Mouse (Mus musculus): ENCODE measurements around the gene Hoxd10. TPM values are rescaled to one million over a fixed set of nuclear protein-coding genes. Genes with fewer than 3 reads are reported as not detected.

The Hoxd10 gene
- polyA plus RNA-seq, 1 experiment from 2014 or later = not detected

DNA sequence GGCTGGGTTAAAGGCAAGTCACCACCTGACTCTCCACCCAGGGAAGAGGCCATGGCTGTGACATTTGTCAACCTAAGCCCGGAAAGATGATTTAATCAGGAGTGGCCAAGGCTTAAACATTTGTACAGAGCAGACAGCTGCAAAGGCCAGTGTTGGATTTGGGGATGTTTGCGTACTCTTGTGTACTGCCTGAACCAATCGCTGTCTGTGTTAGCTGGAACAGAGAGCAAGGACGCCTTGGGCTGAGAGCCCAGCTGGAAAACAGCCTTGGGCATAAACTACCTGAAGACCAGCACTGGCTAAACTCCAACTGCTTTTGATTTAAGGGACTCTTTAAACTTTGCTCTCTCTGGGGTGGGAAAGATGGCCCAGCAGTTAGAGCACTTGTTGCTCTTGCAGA, 17.0 kb downstream of the Hoxd10 start:
- Histone ChIP-seq H3K4me2 (no peak overlapping the region), H3K4me3 (replicated peaks) (no peak overlapping the region), H3K36me3 (replicated peaks) (no peaks in the 10 kb centered on the region), H3K9me3 (replicated peaks) (no peaks in the 10 kb centered on the region), H3K27ac (replicated peaks) (no peak overlapping the region), H3K4me1 (replicated peaks) (peaks cover 10% of the 10 kb centered on the region), H3K27me3 (peaks cover 100% of the 10 kb centered on the region), H3K9ac (no peak overlapping the region)
- WGBS (ENCODE audit: insufficient replicate concordance) = 35% methylated on average over 4 of the region's 4 CpGs
- no peak for ATAC-seq (ENCODE audit: insufficient read depth)

DNA sequence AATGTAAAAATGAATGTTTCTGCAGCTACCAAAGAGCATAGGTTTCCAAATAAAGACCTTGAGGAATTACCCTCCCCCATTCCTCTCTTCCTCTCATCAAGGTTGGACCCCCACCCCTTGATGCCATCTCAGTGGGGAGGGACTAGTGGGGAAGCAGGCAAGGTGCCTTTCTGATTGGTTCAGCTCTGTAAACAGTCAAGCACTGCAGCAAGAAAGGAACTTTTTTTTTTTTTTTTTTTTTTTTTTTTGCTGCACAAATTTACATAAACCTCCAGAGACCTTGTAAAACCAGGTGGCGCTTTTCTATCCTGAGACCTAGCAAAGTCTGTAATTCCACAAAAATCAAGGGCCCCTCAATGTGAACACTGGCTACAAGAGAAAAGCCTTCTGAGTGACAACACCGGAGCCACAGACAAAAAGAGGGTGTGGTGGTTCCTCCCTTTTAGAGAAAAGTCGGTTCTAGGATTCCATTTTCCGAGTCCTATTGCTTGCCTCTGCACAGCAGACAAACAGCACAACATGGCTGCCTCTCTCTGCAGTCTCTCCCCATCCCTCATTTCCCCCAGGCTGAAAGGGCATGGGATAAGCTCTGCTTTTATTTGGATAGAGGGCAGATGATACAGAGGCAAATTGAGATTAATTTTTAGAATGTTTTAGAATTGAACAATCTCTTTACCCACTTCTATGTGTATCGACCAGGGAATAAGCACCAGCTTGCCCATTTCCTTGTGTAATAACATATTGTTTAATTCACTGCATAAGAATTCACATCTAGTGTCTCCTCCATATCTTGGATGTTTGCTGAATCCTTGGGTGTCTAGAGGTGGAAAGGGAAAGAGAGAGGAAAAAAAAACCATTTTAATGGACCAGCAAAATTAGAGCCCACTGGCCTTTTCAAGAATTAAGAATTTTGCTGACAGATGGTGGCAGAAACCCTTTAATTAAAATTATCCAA, 18.0 kb downstream of the Hoxd10 start:
- no peak for ATAC-seq (ENCODE audit: insufficient read depth)
- Histone ChIP-seq H3K27ac (replicated peaks) (no peak overlapping the region), H3K9me3 (replicated peaks) (no peaks in the 10 kb centered on the region), H3K27me3 (peaks cover 100% of the 10 kb centered on the region), H3K4me1 (replicated peaks) (peaks cover 7% of the 10 kb centered on the region), H3K36me3 (replicated peaks) (no peaks in the 10 kb centered on the region), H3K9ac (no peak overlapping the region), H3K4me3 (replicated peaks) (no peak overlapping the region), H3K4me2 (no peak overlapping the region)
- WGBS (ENCODE audit: insufficient replicate concordance) = 13% methylated on average over 5 of the region's 5 CpGs

DNA sequence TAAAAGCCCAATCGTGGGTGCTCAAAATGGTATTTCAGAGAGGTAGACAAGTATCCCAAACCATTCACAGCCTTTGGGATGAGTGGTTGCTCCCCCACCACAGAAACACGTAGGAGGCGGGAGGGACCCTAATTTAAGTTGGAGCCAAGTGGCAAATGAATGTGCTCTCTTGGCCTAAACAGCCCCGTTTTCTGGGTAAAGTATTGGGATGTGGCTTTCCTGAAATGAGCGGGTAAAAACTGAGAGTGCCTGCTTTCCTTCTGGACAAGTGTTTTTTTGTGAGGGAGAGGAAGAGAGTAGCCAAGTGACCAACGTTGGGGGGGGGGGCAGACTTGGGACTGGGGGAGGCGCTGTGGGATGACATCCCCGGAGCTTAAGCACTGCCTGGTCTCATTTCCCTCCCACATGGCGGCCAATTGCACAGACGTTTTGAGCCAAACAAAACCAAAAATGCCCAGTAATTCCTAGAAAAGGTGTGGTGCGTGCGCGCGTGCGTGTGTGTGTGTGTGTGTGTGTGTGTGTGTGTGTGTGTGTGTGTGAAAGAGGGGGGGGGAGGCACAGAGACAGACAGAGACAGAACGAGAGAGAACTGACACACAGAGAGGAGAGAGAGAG, 19.3 kb downstream of the Hoxd10 start:
- no peak overlapping the region for H3K9ac ChIP-seq
- no peak for ATAC-seq (ENCODE audit: insufficient read depth)
- no peak overlapping the region for H3K27ac ChIP-seq (replicated peaks)
- 1% methylated on average over 16 of the region's 16 CpGs for WGBS (ENCODE audit: insufficient replicate concordance)
- H3K27me3 ChIP-seq = peaks cover 100% of the 10 kb centered on the region
- H3K4me2 ChIP-seq = no peak overlapping the region
- no peak overlapping the region for H3K4me3 ChIP-seq (replicated peaks)
- H3K4me1 ChIP-seq (replicated peaks) = 0 out of 2 replicates have a peak, but pooled peaks cover 2% of the 10 kb centered on the region
- no peaks in the 10 kb centered on the region for H3K9me3 ChIP-seq (replicated peaks)
- H3K36me3 ChIP-seq (replicated peaks) = no peaks in the 10 kb centered on the region

DNA sequence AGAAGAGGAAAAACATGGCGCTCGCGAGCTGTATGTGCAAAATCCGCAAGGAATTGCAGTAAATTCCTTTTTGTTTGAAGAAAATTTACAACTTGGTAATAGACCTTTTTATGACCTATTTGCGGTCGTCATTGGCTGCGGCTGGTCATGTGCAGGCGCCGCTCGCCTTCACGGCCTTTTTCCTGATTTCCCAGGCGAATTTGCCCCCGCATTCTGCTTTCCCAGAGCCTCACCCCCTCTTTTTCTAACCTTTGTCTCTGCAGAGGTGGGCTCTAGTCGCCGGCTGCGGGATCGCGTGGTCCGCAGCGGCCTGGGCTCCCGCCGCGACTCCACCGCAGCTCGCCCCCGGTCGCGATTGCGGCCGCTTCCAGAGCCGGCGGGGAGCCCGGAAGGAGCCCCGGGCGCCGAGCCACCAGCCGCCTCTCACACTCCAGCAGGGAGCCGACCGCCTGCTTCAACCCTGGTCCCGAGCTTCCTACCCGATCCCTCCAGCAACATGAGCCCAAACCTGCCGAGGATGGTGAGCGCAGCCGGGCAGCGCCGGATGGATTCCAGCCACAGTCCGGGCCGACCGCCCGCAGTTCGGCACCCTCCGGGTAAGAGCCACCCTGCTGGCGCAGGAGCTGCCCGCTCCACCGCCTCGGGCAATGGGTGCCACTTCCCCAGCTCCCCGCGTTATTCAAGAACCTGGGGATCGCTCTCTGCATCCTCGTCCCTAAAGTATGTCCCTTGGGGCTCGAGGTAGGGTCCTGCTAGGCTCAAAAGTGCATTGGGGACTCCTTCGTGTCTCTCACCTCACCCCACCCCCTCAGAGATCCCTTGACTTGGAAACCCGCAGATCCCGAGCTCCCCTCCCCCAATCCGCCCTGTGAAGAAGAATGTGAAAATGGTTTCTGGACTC, 20.2 kb downstream of the Hoxd10 start, which contains the start of the genes Hoxd3 and Hoxd4:
Gene Hoxd3 (plus strand): TSS at position 207 of the 901 bp plus-strand sequence.
Gene Hoxd4 (plus strand): TSS at position 209 of the 901 bp plus-strand sequence.
- no peak within 1 kb of the TSS for H3K9ac ChIP-seq
- ATAC-seq (ENCODE audit: insufficient read depth) = no peak
- peaks cover 100% of the 10 kb centered on the region for H3K27me3 ChIP-seq
- no peaks in the 10 kb centered on the region for H3K36me3 ChIP-seq (replicated peaks)
- under 1% methylated on average over 65 of the region's 65 CpGs for WGBS (ENCODE audit: insufficient replicate concordance)
- H3K4me2 ChIP-seq = peak within 1 kb of the TSS; percentile 40
- H3K9me3 ChIP-seq (replicated peaks) = no peaks in the 10 kb centered on the region
- peak within 1 kb of the TSS; percentile 27 for H3K4me3 ChIP-seq (replicated peaks)
- H3K4me1 ChIP-seq (replicated peaks) = 0 out of 2 replicates have a peak, but pooled peaks cover 2% of the 10 kb centered on the region
- H3K27ac ChIP-seq (replicated peaks) = no peak within 1 kb of the TSS

DNA sequence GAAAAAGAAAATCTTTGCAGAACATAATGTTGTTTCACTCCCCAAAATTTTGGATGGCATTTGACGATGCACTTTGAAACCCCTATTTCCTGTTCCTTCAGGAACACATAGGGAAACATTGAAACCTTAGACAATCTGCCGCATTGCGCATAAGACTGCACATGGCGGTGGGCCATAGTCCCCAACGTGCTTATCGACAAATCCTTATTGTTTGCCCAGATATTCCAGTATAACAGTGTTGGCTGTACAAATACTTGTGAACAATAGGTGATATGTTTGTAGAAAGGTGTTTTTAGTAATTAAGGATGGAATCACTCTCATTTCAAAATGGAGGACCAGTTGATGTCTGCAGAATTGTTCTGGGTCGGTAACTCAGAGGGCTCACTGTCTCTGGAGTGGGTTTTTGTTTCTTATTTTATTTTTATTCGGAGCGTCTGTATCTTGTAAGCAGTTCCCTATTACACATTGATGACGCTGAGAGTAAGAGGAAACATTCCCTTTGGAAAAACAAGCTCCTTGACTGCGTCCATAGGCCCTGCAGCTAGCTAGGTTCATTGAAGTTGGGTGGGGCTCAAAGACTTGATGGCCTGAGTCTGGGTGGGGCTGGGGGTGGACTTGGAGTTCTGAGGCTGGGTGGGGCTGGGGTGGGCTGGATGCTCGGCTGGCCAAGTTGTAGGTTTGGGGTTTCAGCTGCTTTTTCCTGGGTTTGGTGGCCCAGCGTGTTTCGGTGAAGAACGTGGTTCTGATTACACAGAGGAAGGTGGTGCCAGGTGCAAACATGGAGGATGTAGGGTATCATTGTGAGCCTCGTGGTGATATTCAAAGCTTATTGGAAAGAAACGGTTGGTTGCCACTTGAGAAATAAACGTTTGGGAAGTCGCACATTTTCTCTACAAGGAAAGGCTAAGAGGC, 21.8 kb downstream of the Hoxd10 start:
- no peaks in the 10 kb centered on the region for H3K36me3 ChIP-seq (replicated peaks)
- no peak overlapping the region for H3K4me2 ChIP-seq
- H3K9me3 ChIP-seq (replicated peaks) = no peaks in the 10 kb centered on the region
- no peak overlapping the region for H3K9ac ChIP-seq
- ATAC-seq (ENCODE audit: insufficient read depth) = no peak
- H3K4me3 ChIP-seq (replicated peaks) = no peak overlapping the region
- WGBS (ENCODE audit: insufficient replicate concordance) = 16% methylated on average over 19 of the region's 19 CpGs
- no peak overlapping the region for H3K27ac ChIP-seq (replicated peaks)
- H3K4me1 ChIP-seq (replicated peaks) = 0 out of 2 replicates have a peak, but pooled peaks cover 2% of the 10 kb centered on the region
- H3K27me3 ChIP-seq = peaks cover 97% of the 10 kb centered on the region

DNA sequence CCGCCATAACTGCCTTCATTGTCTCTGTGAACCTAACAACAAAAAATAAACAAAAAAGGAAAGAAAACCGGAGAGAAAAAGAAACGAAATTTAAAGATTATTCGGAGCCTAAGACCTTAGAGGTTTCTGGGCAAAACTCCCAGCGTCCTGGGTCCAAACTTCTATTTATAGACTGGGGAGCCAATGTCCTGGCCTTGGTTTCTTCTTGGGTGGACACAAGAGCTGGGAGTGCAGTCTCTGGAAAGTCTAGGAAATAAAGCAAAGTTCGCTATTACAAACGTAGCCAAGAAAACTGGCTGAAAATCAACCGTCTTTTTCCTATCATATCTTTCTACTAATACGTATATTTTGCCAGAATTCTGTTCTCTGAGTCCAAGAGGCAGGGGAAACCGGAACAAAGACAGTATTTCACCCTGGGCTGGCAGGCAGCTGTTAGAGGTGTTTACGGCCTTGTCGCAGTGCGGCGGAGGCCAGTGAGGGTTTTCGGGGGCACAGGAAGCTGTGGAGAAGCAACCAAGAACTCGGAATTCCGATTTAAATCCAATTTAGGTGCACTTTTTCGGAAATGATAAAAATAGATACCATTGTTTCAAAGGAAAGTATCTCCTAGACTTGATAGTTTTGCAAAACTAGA, 22.5 kb downstream of the Hoxd10 start:
- H3K4me2 ChIP-seq = no peak overlapping the region
- WGBS (ENCODE audit: insufficient replicate concordance) = 9% methylated on average over 18 of the region's 18 CpGs
- H3K36me3 ChIP-seq (replicated peaks) = no peaks in the 10 kb centered on the region
- H3K27ac ChIP-seq (replicated peaks) = no peak overlapping the region
- no peaks in the 10 kb centered on the region for H3K9me3 ChIP-seq (replicated peaks)
- ATAC-seq (ENCODE audit: insufficient read depth) = no peak
- peaks cover 97% of the 10 kb centered on the region for H3K27me3 ChIP-seq
- H3K4me3 ChIP-seq (replicated peaks) = no peak overlapping the region
- H3K4me1 ChIP-seq (replicated peaks) = 0 out of 2 replicates have a peak, but pooled peaks cover 2% of the 10 kb centered on the region
- H3K9ac ChIP-seq = no peak overlapping the region

DNA sequence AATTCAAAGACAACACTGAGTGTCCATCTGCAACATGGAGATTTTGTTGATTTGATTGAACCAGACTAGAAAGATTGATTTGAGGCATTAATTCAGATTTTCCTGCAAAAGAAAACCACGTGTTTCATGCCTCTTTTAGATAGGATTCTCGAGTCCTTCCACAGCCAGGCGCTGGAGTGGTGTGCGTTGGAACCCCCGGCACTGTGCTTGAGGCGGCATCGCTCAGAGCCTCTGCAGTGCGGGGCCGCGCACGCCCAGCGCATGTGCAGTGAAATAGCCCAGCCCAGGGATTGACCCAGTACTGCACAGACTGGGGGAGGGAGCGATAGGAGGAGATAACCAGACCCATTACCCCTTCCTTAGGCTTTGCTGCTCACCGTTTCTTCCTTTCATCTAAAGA, 23.2 kb downstream of the Hoxd10 start:
- H3K4me1 ChIP-seq (replicated peaks) = 0 out of 2 replicates have a peak, but pooled peaks cover 2% of the 10 kb centered on the region
- no peaks in the 10 kb centered on the region for H3K9me3 ChIP-seq (replicated peaks)
- H3K27me3 ChIP-seq = peaks cover 97% of the 10 kb centered on the region
- H3K4me2 ChIP-seq = no peak overlapping the region
- H3K9ac ChIP-seq = no peak overlapping the region
- no peaks in the 10 kb centered on the region for H3K36me3 ChIP-seq (replicated peaks)
- H3K27ac ChIP-seq (replicated peaks) = no peak overlapping the region
- ATAC-seq (ENCODE audit: insufficient read depth) = no peak
- H3K4me3 ChIP-seq (replicated peaks) = no peak overlapping the region
- 1% methylated on average over 14 of the region's 14 CpGs for WGBS (ENCODE audit: insufficient replicate concordance)

DNA sequence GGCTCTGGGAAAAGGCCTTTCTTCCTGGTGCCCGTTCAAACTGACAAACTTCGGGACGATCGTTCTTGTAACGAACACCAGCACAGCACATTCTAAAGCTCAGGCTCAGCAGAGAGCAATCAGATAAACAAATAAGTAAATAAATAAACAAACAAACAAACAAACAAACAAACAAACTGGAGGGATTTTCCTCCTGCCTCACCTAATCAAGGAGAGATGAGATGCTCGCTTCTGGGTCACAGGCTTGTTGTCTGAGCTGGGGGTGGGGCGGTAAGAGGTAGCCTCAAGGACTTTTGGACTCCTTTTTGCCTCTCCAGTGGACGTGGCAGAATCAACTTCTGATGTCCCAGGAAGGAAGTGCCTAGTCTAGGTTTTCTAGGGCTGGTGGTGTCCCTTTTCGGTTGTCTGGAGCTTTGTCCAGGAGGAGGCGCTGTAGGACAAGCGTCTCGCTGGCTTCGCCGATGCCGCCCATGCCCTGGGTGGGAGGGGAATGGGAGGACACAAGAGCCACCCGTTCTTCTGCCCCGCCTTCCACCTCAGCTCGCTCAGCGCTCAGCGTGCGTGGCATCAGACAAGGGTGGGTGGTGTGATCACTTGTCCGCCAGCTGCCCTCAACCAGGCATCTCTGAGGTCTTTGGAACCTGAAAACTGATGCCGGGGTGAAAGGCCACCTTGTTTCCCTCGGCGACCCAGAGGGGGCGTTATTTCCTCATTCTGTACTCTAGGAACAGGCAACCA, 23.9 kb downstream of the Hoxd10 start:
- WGBS (ENCODE audit: insufficient replicate concordance) = 3% methylated on average over 26 of the region's 26 CpGs
- Histone ChIP-seq H3K27me3 (peaks cover 97% of the 10 kb centered on the region), H3K4me2 (peak overlapping the region; percentile 25; the same call in 1 of the 2 replicates), H3K27ac (replicated peaks) (no peak overlapping the region), H3K9me3 (replicated peaks) (no peaks in the 10 kb centered on the region), H3K4me3 (replicated peaks) (no peak overlapping the region), H3K4me1 (replicated peaks) (0 out of 2 replicates have a peak, but pooled peaks cover 2% of the 10 kb centered on the region), H3K9ac (no peak overlapping the region), H3K36me3 (replicated peaks) (no peaks in the 10 kb centered on the region)
- ATAC-seq (ENCODE audit: insufficient read depth) = no peak

DNA sequence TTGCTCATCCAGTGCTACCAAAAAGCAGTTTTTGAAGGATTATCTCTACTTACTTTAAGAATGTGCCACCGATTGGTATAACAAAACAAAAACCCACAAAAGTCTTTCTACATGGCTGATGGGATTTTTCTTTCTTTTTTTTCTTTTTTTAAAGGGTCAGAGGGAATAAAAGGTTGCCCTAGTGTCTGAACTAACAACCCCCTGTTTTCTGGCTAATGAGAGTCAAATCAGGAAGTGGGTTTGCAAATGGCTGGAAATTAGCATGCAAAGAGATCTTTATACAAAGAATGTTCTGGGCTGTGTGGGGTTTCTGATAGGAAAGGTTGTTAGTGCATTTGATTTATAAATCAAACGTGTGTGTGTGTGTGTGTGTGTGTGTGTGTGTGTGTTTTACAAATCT, 28.7 kb downstream of the Hoxd10 start:
- H3K9ac ChIP-seq = no peak overlapping the region
- no peaks in the 10 kb centered on the region for H3K9me3 ChIP-seq (replicated peaks)
- no peaks in the 10 kb centered on the region for H3K36me3 ChIP-seq (replicated peaks)
- no peak for ATAC-seq (ENCODE audit: insufficient read depth)
- H3K4me1 ChIP-seq (replicated peaks) = 0 out of 2 replicates have a peak, but pooled peaks cover 2% of the 10 kb centered on the region
- peaks cover 97% of the 10 kb centered on the region for H3K27me3 ChIP-seq
- no peak overlapping the region for H3K4me2 ChIP-seq
- WGBS (ENCODE audit: insufficient replicate concordance) = 10% methylated on average over 2 of the region's 2 CpGs
- no peak overlapping the region for H3K4me3 ChIP-seq (replicated peaks)
- H3K27ac ChIP-seq (replicated peaks) = no peak overlapping the region
